Mouse (Mus musculus) bone marrow macrophage, adult 2 months (primary cell): Measurements from ENCODE around the gene Asic2.

Experiments
- CTCF ChIP-seq: IDR thresholded peaks from 2 replicates; pipeline ENCODE4 v1.5.1; 2012; ENCODE audit warnings: low read depth, mild to moderate bottlenecking, low read length, moderate library complexity
- POLR2A ChIP-seq: IDR thresholded peaks from 2 replicates; pipeline ENCODE4 v1.6.1; 2012; ENCODE audit warnings: mild to moderate bottlenecking, low read depth, low read length, borderline replicate concordance

DNA sequence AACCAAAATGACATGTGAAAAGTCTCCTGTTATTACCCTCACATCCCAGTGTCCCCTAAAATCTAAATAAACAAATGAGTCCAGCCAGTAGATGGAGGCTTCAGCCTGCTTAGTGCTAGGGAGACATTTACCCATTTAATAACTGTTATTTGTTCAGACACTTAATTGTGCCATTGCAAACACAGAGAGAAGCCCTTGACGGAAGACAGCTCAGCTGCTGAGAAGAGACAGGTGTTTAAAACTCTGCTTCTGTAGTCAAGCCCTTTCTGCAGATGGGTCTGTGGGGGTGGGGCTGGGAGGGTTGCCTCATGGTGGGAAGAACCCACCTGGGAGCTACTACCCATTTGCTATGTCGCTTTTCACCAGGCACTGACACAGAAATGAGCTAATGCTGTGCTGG lies 311.1 kb downstream of the Asic2 start:
- TF ChIP-seq POLR2A (no peak), CTCF (no peak)
